22 mouse cellular contexts compared by ENCODE assay signal in the genomic region with DNA sequence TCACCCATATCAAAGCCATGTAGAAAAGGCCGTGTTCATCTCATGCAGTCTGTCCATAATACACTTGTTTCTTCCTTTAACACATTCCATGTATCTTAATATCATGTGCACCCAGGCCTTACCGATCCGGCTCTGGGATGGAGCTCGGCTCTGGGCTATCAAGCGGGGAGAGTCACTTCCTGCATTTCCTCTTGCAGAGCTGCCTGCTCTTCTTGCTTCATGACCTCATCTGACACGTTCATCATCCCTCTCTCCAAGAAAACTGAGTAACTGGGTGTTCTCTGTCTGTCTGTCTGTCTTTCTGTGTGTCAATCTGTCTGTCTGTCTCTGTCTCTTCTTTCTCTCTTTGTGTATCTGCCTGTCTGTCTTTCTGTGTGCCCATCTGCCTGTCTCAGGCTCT.
A peak's percentile ranks its signal among the peaks of the same experiment; 100 is the strongest.
DNase-seq lines count a peak whose midpoint lies in the region; ATAC-seq lines count a peak whose summit lies in the region.
"Had no signal": no experiment of that assay in that cellular context is flagged by ENCODE, and none has a peak within 500 bp of the region (broad histone marks: within the 10 kb centered on the region; RNA-seq: fewer than 3 reads in every experiment).

No protein-coding gene starts in this region.

- intact Hi-C loops in heart, postnatal 14 days (cut with DNase I), result no loop called here

- ATAC-seq in granulocyte monocyte progenitor cell, adult 5-6 weeks (replicated peaks; ENCODE audit: poor library complexity, severe bottlenecking), result peak; percentile 57
- ATAC-seq: inflammation-experienced regulatory T-cells, adult 6 months; liver, embryonic 12.5 days had no signal

- peak; percentile 18 for DNase-seq in heart, postnatal 4 days
- no peak for DNase-seq in heart, postnatal 14 days
- peak; percentile 28 for DNase-seq in lung, postnatal 36 days
- DNase-seq in lung, postnatal 14 days, result no peak
- DNase-seq in gastrocnemius, postnatal 10 days, result no peak
- DNase-seq in adrenal gland, adult (ENCODE audit: inconsistent age in 2 of 2, low spot score in 1 of 2), result no peak
- DNase-seq: adrenal gland, postnatal 14 days; cerebellum, adult 11 months; cerebellum, postnatal 10 days; embryo, embryonic 11 days; gastrocnemius, adult 2 months; heart, adult 18-20 months; kidney, adult 9 months; kidney, postnatal 4 days; layer of hippocampus, adult 9-11 months; lung, adult 2 months; midbrain, embryonic 14.5 days; right cerebral cortex, postnatal 14 days; thymus, adult 2 months had no signal

Comparison
In these comparisons a context has a peak if more than half of its experiments do, and no peak if none do; other contexts are left out.
1. DNase-seq: peak in heart, postnatal 4 days (single experiment) and lung, postnatal 36 days (single experiment); none in heart, postnatal 14 days (0 of 2), lung, postnatal 14 days (single experiment), gastrocnemius, postnatal 10 days (single experiment) and adrenal gland, adult (0 of 2).